Mouse (Mus musculus): ENCODE measurements around the gene Arhgap5. TPM values are rescaled to one million over a fixed set of nuclear protein-coding genes. Genes with fewer than 3 reads are reported as not detected.

The Arhgap5 gene
- total and polyA plus RNA-seq, 2 experiments from 2014 or later: 23.9 to 63.2 TPM

DNA sequence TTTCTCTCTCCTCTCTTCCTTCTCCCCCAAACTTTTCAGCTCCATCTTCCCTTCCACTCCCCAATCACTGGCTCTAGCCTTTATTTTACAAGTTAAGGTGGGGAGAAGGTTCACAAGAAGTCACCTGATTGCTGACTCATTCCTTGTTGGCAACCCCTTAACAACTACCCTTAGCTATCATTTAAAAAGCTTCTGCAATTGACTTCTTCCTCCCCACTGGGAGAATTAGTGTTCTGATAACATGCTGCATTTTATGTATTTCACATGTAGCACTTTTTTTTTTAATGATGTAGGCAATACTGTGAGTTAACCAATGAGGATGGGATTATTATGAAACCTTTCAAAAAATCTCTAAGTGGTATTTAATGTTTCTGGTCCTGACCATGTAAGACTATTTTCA, 115.9 kb downstream of the Arhgap5 start:
- Histone ChIP-seq H3K27me3 (ENCODE audit: control insufficient read depth, insufficient read depth, low read length) (no peaks in the 10 kb centered on the region), H3K9me3 (replicated peaks; ENCODE audit: control insufficient read depth, low read length) (no peaks in the 10 kb centered on the region), H3K27ac (ENCODE audit: low read depth) (no peak overlapping the region), H3K36me3 (replicated peaks; ENCODE audit: control insufficient read depth, insufficient read depth, low read length) (no peaks in the 10 kb centered on the region), H3K4me1 (ENCODE audit: control insufficient read depth, insufficient read depth) (no peaks in the 10 kb centered on the region), H3K4me2 (ENCODE audit: low read depth, low read length) (no peak overlapping the region), H3K9ac (replicated peaks; ENCODE audit: low read depth, low read length) (no peak overlapping the region), H3K4me3 (ENCODE audit: low read depth, low read length) (no peak overlapping the region)
- TF ChIP-seq CTCF (IDR thresholded peaks at IDR 0.05; ENCODE audit: low read depth): no peak
- no peak for TF ChIP-seq EP300 (IDR thresholded peaks at IDR 0.05; ENCODE audit: low read depth)
- ATAC-seq (ENCODE audit: insufficient read depth, low read depth) (no peak), DNase-seq (ENCODE audit: low spot score) (no peak)

Other genes with a start within 250 kb of the Arhgap5 start
- 53.2 and 53.9 TPM in 2 replicates for gene Akap6, start 195.4 kb downstream of the Arhgap5 start, total RNA-seq (2014; rRNA removed; ENCODE audit: low replicate concordance)
- gene Akap6, start 195.4 kb downstream of the Arhgap5 start, polyA plus RNA-seq (2015; fragmentation: Nextera tagmentation; extraction: Ambion mirVana): 8.5 and 10.3 TPM in 2 replicates

Measured in heart, postnatal 0 days (tissue).